Mouse (Mus musculus) brown adipose tissue, adult 24 weeks (tissue): ENCODE results near the gene Scpep1. TPM values are rescaled to one million over a fixed set of nuclear protein-coding genes. Genes with fewer than 3 reads are reported as not detected.
A peak's percentile ranks its signal among the peaks of the same experiment; 100 is the strongest.

Experiments used
- H3K27ac ChIP-seq: fragments of 200-500 bp; replicated peaks from 2 replicates; pipeline ENCODE4 v1.5.1; 2012; ENCODE audit warnings: low read depth, mild to moderate bottlenecking, low read length
- H3K4me1 ChIP-seq: fragments of 200-500 bp; 2 replicates; pipeline ENCODE4 v1.6.1; 2012; ENCODE audit warnings: low read length, mixed read lengths; ENCODE audit not compliant: control insufficient read depth, insufficient read depth, insufficient read length
- H3K4me3 ChIP-seq: fragments of 200-500 bp; 2 replicates; pipeline ENCODE4 v1.5.1; 2012; ENCODE audit warnings: low read depth, mild to moderate bottlenecking, low read length, moderate library complexity; ENCODE audit not compliant: insufficient read depth
- polyA plus RNA-seq: library from polyadenylated mRNA; stranded (reverse); fragments of >200 nt; gene quantifications from 2 replicates; pipeline ENCODE4 v1.2.4, GENCODE M21; 2012; ENCODE audit not compliant: missing spikeins, insufficient read depth, insufficient read length

Scpep1 gene
- polyA plus RNA-seq, 1 experiment = 57.0 TPM

DNA sequence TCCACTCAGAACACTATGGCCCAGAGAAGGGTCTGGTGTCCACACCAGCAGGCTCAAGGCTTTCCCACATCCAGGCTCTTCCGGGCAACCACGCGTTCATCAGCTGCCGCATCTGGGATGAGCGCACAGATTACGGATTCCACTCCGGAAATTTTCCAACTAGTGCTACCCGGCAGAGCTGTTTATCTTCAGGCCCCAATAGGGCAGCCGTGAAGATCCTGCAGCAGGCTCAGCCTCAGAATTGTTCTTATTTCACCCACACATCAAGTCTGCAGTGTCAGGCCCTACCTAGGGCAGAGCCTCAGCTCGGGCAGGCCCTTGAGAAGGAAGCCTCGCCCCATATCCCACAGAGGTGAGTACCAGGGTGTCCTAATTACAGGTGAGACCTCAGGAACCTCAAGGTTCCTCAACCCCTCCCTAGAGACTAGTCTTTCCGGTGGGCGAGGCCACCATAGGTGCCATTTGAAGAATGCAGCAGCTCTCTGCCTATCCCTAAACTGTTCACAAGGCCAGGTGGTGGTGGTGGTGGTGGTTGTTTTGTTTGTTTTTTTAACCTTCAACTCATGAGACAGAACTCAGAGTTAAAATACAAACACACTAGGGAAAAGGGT is 4.5 kb downstream of the Scpep1 start:
- Histone ChIP-seq H3K4me3 (no peak overlapping the region), H3K4me1 (no peaks in the 10 kb centered on the region; the same call in 1 of the 2 replicates), H3K27ac (no peak overlapping the region; the same call in 1 of the 2 replicates)

DNA sequence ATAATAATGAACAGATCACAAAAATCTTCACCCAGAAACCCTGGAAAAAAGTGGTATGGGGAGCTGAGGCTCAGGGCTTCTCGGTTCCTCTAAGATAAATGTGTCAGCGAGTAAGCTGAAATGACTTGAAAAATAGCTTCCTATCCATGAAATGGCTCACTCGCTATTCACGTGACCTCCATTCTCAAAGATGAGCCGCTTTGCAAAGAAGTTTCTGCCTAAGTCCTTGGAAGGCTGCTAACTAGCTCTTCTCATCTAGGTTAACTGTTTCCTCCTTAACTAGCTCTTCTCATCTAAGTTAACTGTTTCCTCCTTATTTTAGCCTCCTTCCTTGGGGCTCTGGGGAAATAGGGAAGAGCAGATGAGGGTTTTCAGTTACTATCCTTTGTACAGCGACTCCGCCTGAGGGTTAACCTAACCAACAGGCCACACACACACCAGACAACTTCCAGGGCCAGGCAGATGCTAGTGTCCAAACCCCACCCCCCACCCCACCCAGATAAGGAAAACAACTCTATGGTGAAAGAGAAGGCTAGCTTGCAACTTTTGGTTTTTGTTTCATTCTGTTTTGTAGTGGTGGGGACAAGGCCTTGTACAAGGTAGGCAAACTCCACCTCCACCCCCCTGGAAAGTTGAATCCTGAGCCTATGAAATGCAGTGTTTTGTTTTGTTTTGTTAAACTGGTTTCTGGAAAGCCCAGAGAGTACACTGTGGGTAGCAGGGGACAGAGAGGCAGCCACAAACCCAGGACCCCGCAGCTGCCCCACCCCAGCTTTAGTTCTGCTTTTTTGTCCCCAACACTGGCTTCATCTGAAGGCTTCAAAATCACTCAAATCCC is 5.2 kb downstream of the Scpep1 start:
- H3K4me1 ChIP-seq = no peaks in the 10 kb centered on the region; the same call in 1 of the 2 replicates

DNA sequence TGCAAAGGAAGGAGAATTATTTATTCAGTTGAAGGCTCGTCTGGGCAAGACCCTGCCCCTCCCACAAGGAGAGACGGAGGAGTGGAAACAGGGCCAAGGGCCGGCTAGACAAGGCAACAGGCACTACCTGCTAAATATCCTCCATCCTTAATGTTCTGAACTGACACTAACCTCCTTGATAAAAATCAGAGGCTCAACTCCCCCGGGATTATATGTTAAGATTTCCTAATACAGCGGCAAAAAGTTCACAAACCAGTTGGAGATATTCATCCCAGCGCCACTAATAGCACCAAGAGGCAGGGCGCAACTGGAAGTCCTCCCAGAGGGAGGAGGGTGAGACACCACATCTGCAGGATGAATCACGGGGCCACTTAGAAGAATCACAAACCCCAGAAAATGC is 6.4 kb downstream of the Scpep1 start:
- Histone ChIP-seq H3K4me1 (no peaks in the 10 kb centered on the region; the same call in 1 of the 2 replicates), H3K27ac (no peak overlapping the region), H3K4me3 (no peak overlapping the region)

More for the DNA sequence above, 5.2 kb downstream of the Scpep1 start:
- H3K27ac ChIP-seq = peak overlapping the region; percentile 39; the same call in 1 of the 2 replicates
- no peak overlapping the region for H3K4me3 ChIP-seq

DNA sequence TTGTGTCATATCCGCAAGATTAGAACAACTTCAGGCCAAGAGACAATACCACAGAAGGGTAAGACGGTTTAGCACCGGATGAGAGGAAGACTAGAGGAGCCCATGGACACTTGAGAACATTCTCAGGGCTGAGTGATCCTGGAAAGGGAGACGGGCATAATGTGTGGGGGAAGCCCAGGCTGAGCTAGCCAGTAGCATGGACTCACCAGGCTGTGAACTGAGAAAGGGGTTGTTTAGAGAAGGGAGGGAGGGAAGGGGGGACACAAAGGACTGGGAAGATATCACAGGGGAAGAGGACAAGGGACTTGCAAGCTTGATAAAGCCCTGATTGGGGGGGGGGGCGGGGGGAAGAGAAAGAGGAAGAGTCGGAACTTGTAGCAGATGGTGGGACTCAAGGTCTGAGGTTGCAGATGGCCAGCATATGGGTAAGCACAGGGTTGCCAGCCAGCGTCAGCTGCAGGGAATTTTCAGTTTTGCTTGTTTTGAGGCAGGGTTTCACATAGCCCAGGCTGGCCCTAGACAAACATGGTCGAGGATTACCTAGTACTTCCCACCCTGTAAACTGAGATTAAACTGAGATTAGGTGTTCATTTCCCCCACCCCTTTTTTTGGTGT is 9.2 kb downstream of the Scpep1 start:
- H3K4me1 ChIP-seq = no peaks in the 10 kb centered on the region
- no peak overlapping the region for H3K27ac ChIP-seq
- no peak overlapping the region for H3K4me3 ChIP-seq

DNA sequence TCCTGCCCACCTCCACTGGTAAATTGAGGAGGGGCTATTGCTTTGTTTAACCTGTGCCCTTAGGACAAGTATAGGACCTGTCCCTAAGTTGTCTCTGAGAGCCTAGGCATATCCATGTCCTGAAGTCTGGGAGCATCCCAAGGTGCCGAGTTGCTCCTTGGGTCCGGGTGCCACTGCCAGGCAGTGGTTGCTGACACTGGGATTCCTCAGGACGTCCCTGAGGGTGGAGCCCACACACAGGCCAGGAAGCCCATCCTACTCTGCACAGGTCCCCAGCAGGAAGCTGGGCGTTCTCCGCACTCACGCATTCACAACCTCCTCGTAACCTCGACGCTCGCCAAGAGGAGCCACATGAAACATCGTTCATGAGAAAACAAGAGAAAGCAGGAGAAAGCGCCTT is 13.8 kb downstream of the Scpep1 start:
- Histone ChIP-seq H3K27ac (no peak overlapping the region), H3K4me1 (no peaks in the 10 kb centered on the region), H3K4me3 (no peak overlapping the region)

DNA sequence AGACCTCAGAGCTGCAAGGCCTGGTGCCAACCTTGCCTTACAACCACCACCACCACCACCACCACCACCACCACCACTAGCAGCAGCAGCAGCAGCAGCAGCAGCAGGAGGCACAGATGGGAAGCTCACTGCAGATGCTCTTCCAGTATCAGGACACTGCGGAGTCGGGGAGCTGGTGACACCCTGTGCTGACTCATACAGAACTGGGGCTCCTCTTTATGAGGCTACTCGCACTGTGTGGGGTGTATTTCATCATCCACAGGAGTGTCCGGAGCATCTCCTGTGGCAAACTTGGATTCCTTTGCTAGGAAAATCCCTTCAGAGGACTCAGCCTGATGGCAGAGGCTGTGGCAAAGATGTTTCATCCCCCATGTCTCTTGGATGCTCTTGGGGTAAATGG is 15.6 kb downstream of the Scpep1 start:
- no peaks in the 10 kb centered on the region for H3K4me1 ChIP-seq
- no peak overlapping the region for H3K4me3 ChIP-seq
- H3K27ac ChIP-seq = no peak overlapping the region

DNA sequence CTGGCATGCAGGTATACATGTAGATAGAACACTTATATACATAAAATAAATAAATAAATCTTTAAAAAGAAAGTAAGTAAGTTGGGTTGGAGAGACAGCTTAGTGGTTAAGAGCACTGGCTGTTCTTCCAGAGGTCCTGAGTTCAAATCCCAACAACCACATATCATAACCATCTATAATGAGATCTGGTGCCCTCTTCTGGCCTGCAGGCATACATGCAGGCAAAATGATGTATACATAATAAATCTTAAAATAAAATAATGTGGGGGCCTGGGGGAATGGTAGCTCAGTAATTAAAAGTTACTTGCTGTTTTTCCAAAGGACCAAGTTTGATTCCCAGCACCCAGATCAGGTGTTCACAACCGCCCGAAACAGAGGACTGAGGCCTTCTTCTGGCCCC is 16.5 kb downstream of the Scpep1 start:
- no peaks in the 10 kb centered on the region for H3K4me1 ChIP-seq
- no peak overlapping the region for H3K27ac ChIP-seq
- H3K4me3 ChIP-seq = no peak overlapping the region

DNA sequence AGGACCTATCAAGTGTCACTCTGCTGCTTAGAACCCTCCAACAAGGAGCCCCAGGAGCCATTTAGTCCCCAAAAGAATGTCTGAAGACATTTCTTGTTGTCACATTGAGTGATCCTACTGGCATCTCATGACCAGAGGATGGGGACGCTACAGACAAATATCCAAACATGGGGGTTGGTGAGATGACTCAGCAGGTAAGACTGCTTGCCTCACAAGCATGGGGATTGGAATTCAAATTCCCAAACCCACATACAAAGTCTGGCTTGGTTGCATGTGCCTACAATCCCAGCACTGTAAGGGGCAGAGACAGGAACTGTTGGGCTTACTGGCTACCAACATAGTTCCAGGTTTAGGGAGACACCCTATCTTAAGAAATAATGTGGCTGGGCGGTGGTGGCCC is 17.4 kb downstream of the Scpep1 start:
- no peak overlapping the region for H3K4me3 ChIP-seq
- H3K27ac ChIP-seq = 0 out of 2 replicates have a peak overlapping the region, but pooled peaks have one; percentile 1

DNA sequence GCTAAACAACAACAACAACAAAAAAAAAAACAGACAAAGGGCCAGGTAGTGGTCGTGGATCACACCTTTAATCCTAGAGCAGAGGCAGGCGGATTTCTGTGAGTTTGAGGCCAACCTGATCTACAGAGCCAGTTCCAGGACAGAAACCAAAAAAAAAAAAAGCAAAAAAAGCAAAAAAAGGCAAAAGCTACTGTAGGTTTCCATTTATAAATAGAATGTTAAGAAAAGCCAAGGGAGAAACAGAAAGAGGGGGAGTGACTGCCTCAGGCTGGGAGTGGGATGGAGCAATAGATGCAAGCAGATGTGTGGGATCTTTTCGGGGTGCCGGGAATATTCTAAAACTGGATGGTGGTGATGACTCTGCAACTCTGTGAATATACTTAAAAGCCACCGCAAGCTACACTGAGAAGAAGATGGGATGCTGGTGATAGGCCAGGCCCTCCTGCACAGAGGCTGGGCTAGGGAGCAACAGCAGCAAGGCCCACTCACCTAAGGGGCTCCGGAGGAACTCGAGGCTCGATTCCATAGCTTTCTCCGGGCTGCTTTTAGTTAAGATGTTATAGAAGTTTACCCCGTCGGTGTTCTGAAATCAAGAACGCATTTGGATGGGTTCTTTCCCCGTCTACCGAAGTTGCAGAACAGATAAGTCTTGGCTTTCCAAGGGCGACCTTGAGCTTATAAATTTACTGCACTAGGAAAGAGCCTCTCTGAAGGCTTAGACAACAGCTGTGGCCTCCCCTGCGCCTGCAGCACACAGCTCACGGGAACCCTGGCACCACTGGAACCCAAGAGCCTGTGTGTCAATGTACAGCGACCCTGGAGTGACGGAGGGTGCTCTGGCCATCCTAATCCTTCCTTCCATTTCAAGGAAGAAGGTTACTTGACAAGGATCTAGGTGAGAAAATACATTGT is 20.9 kb downstream of the Scpep1 start:
- Histone ChIP-seq H3K4me3 (no peak overlapping the region), H3K27ac (no peak overlapping the region)

More for the DNA sequence above, 17.4 kb downstream of the Scpep1 start:
- H3K4me1 ChIP-seq = no peaks in the 10 kb centered on the region

DNA sequence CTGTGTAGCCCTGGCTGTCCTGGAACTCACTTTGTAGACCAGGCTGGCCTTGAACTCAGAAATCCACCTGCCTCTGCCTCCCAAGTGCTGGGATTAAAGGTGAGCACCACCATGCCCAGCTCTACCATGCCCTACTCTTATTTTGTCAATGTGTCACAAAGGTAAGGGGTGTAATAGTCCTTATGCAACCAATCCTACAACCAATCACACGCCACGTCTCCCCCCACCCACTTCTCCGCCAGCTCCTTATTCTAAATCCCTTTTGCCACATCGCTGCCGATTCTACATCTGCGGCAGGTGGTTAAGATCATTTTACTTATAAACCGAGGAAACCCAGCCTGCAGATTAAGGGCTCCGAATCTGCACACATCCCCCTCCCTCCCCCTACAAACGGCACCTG is 22.2 kb downstream of the Scpep1 start:
- H3K4me3 ChIP-seq = no peak overlapping the region
- no peak overlapping the region for H3K27ac ChIP-seq
- no peaks in the 10 kb centered on the region; the same call in 1 of the 2 replicates for H3K4me1 ChIP-seq

More for the DNA sequence above, 20.9 kb downstream of the Scpep1 start:
- H3K4me1 ChIP-seq = no peaks in the 10 kb centered on the region; the same call in 1 of the 2 replicates

DNA sequence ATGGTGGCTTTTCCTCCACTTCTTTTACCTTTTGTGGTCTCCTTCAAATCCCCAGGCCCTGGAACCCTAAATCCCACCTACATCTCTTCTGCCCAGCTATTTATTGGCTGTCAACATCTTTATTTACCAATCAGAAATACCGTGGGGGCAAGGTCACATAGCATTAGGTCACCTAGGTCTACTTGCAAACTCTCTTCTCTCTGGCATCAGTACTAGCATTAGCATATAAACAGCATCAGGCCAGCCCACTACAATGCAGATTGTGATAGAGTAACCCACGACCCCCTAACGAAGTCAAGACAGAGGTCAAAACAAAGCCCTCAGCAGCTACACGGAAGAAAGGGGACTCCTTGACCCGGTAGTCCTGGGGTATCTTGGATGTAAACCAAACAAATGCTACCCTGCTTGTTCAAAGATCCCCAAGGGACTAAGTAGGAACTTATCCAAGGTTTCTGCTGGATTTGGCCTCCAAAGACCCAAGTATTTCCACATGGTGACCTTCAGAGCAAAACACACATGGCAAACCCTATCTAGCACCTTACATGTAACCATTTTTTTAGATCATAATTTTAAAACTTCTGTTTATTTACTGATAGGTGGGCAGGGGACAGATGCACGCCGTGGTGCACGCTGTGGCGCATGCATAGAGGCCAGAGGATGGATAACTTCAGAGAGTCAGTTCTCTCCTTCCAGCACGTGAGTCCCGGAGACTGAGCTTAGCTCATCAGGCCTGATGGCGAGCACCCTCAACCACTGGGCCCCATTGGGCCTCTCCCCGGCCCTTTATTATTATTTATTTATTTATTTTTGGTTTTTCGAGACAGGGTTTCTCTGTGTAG is 23.4 kb downstream of the Scpep1 start:
- Histone ChIP-seq H3K4me1 (no peaks in the 10 kb centered on the region; the same call in 1 of the 2 replicates), H3K4me3 (no peak overlapping the region), H3K27ac (peak overlapping the region; percentile 74)

DNA sequence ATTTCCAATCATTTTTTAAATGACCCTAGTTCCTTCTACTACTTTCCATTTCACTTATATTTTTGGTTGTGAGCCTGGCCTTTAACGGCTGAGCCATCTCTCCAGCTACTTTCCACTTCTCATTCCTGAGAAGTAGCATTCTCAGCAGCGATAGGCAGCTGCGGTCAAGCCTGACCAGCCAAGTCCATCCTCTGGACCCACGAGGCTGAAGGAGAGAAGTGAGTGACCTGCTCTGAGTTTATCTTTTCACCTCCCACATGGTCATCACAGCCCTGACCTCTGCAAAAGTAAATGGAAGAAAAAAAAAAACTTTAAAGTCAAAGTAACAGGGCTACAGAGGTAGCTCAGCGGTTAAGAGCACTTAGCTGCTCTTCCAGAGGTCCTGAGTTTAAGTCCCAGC is 28.7 kb downstream of the Scpep1 start:
- Histone ChIP-seq H3K4me3 (no peak overlapping the region), H3K4me1 (no peaks in the 10 kb centered on the region), H3K27ac (no peak overlapping the region)

DNA sequence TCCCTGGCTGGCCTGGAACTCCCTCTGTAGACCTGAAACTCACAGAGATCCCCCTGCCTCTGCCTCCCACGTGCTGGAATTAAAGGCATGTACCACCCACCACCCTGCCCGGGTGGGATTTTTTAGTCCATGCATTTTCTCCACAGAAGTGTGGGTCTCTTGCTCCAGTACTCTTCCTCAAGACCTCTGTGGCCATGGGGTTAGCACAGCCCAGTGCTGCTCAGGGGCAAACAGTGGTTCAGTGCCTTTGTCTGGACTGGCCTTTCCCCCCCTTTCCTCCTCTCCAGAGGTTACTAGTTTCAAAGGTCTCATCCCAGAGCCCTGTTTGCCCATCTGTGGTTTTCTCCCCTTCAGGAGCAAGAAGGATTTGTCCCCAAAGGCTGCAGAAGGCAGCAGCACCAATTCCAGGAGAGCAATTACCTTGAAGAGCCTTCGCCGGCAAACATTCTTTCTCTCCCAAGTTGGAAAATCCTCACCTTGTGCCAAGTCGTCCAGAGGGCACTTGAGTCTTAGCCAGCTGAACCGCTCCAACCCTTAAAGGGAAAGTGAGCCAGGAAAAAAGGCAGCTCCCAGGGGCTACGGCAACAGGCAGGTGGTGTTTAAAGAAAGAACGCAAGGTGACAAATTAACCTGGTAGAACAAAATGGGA is 45.8 kb downstream of the Scpep1 start:
- Histone ChIP-seq H3K27ac (peak overlapping the region; percentile 89), H3K4me3 (no peak overlapping the region), H3K4me1 (peaks cover 20% of the 10 kb centered on the region)
